Mouse (Mus musculus): Measurements from ENCODE around the gene Mfap3l.

GRCm38 (mm10) chr8:60611580-60612111 lies 21.0 kb upstream of the Mfap3l start:
- no peak for TF ChIP-seq CTCF (conservative IDR thresholded peaks at IDR 0.05; ENCODE audit: low read length)
- no peak for TF ChIP-seq POU5F1 (IDR thresholded peaks at IDR 0.05; ENCODE audit: borderline replicate concordance, low read length)
- no peak for TF ChIP-seq NANOG (IDR thresholded peaks at IDR 0.05; ENCODE audit: borderline replicate concordance, low read length)
